Mouse (Mus musculus) neural tube, embryonic 15.5 days (tissue): ENCODE data around the gene Iars. TPM values are rescaled to one million over a fixed set of nuclear protein-coding genes. Genes with fewer than 3 reads are reported as not detected.

ENCODE experiments used
- polyA plus RNA-seq: library from polyadenylated mRNA; unstranded; fragments of >200 nt; fragmentation: Nextera tagmentation; extraction: Ambion mirVana; gene quantifications from 2 replicates; pipeline ENCODE4 v1.2.1, GENCODE M21; 2015

The Iars gene
- polyA plus RNA-seq, 1 experiment from 2014 or later = 49.8 TPM

Other genes starting within 250 kb of the Iars start
- gene Tes3-ps, start 188.8 kb upstream of the Iars start, polyA plus RNA-seq = 0.58 and 0.72 TPM in 2 replicates
- gene Ecm2, start 177.3 kb upstream of the Iars start, polyA plus RNA-seq = 1.9 and 2.2 TPM in 2 replicates
- 6.1 and 6.5 TPM in 2 replicates for gene Aspn, start 137.7 kb upstream of the Iars start, polyA plus RNA-seq
- gene Omd, start 99.6 kb upstream of the Iars start, polyA plus RNA-seq = 0.70 and 1.00 TPM in 2 replicates
- 17.8 and 20.1 TPM in 2 replicates for gene Ogn, start 74.1 kb upstream of the Iars start, polyA plus RNA-seq
- 5.1 and 9.2 TPM in 2 replicates for gene Cenpp, start 29.3 kb upstream of the Iars start, polyA plus RNA-seq
- gene Nol8, start 29.0 kb upstream of the Iars start, polyA plus RNA-seq = 15.6 and 16.7 TPM in 2 replicates
- gene Gm30302, start 116.9 kb downstream of the Iars start, polyA plus RNA-seq = not detected in 2 replicates